Mouse (Mus musculus): ENCODE measurements around the gene Olfr911-ps1. TPM values are rescaled to one million over a fixed set of nuclear protein-coding genes. Genes with fewer than 3 reads are reported as not detected.

The Olfr911-ps1 gene
- total RNA-seq (2021): not detected
- long read RNA-seq, experiment 1: 0 reads
- long read RNA-seq, experiment 2: 0 reads

DNA sequence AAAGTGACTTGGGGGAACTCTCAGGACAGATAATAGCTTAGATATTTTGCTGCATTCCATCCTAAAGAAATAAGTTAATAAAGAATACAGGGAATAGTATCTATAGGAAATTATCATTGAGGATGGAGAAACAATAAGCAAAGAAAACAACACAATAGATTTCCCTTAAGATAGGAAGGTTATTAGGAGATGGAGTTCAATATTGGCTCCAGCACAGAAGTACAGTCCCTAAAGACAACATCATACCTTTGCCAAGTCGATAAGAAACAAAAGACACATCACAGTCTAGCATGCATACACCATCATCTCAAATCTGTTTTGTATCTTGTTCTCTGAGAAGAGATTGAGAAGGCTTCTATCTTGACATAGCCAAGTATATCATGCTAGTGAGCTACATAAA lies at the start of gene Olfr911-ps1:
Gene Olfr911-ps1 (plus strand): TSS at position 301 of the 400 bp plus-strand sequence.
- no peak for DNase-seq

DNA sequence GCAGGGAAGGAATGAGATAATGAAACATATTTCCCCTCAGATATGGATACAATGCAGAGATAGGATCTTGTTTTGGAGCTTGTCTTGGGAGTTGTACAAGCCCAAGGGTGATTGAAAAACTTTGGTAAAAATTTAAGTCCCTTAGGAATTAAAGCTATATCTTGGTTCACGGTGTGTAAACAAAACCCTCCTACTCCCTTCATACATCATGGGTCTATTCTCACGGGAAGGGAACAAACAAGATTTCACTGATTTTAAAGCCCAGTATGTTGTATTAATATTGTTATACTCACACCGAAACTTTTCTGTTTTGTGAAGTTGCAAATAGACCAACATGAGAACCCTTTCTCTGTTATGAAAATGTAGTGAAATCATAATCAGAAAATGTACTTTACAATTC lies 34.6 kb upstream of the Olfr911-ps1 start, which contains the start of gene Olfr906:
Gene Olfr906 (plus strand): TSS at position 301 of the 400 bp plus-strand sequence.
- no peak for DNase-seq

DNA sequence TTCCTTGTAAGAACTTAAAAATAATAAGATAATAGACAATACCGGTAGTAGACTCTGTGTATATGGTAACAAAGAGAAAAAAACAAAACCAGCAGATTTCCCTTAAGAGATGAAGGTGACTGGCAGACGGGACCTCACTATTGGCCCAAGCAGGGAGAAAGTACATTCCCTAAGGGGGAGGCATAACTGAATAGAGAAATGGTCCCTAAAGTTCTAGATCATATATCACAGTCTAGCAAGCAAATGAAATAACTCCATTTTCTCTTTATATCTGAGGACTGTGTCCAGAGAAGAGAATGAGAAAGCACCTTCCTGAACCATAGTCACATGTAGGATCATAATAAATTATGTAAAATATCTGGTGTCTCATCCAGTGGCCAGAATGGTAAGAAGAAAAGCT lies 25.9 kb upstream of the Olfr911-ps1 start, which contains the start of gene Olfr907:
Gene Olfr907 (plus strand): TSS at position 301 of the 400 bp plus-strand sequence.
- DNase-seq: no peak

DNA sequence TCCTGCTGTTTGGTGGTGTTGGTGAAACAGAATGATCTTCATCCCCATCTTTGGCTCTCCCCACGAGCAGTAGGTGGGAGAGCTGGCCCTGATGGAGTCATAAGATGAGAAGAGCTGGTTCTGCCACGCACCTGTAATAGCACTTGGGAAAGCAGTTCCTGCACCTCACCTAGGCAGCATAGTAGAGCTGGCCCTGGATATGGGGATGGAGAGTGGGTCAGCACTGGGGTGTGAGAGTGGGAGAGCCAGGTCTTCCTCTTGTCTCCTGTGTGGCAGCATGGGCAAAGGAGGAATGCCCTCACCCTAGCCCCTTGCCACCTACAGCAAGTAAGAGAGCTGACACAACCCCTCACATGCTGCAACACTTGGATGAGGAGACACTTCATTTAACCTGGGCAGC lies 9.0 kb upstream of the Olfr911-ps1 start:
- no peak for DNase-seq

DNA sequence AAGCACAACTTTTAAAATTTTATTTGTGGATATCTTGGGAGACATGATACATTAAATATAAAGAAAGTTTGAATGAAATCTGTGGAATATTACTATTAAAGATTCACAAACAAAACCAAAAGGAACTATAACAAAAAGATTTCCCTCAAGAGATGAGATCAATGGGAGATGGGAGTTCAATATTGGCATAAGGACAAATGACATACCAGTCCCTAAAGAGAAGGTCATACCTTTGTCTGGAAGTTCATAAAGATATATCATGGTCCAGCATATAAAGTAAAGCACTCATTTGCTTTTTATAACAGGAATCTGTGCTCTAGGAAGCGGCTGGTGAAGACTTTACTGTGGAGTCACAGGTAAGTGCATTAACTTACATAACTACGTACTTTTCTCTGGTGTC lies 16.2 kb downstream of the Olfr911-ps1 start, which contains the start of gene Olfr910:
Gene Olfr910 (plus strand): TSS at position 301 of the 400 bp plus-strand sequence.
- DNase-seq: no peak

Other genes with a start within 250 kb of the Olfr911-ps1 start
- not detected for gene Olfr896-ps1, start 230.5 kb upstream of the Olfr911-ps1 start, total RNA-seq (2021)
- gene Olfr25, start 192.5 kb upstream of the Olfr911-ps1 start, total RNA-seq (2021): not detected
- gene Olfr898, start 173.2 kb upstream of the Olfr911-ps1 start, total RNA-seq (2021): not detected
- not detected for gene Olfr250, start 154.7 kb upstream of the Olfr911-ps1 start, total RNA-seq (2021)
- not detected for gene Olfr251, start 144.5 kb upstream of the Olfr911-ps1 start, total RNA-seq (2021)
- gene Olfr147, start 119.9 kb upstream of the Olfr911-ps1 start, total RNA-seq (2021): not detected
- not detected for gene Olfr901, start 92.1 kb upstream of the Olfr911-ps1 start, total RNA-seq (2021)
- gene Olfr902, start 73.9 kb upstream of the Olfr911-ps1 start, total RNA-seq (2021): not detected
- gene Olfr904, start 58.4 kb upstream of the Olfr911-ps1 start, total RNA-seq (2021): not detected
- gene Olfr905, start 50.5 kb upstream of the Olfr911-ps1 start, total RNA-seq (2021): under 1 TPM in 1 of 2 experiments, not detected in 1; 0.13 TPM
- gene Olfr906, start 34.5 kb upstream of the Olfr911-ps1 start, total RNA-seq (2021): not detected
- not detected for gene Olfr907, start 25.8 kb upstream of the Olfr911-ps1 start, total RNA-seq (2021)
- not detected for gene Olfr910, start 16.3 kb downstream of the Olfr911-ps1 start, total RNA-seq (2021)
- not detected for gene Olfr912, start 58.6 kb downstream of the Olfr911-ps1 start, total RNA-seq (2021)
- gene Olfr913, start 71.2 kb downstream of the Olfr911-ps1 start, total RNA-seq (2021): not detected
- not detected for gene Olfr914, start 83.5 kb downstream of the Olfr911-ps1 start, total RNA-seq (2021)
- gene Olfr916, start 138.3 kb downstream of the Olfr911-ps1 start, total RNA-seq (2021): not detected
- gene Olfr917, start 144.3 kb downstream of the Olfr911-ps1 start, total RNA-seq (2021): not detected
- not detected for gene Olfr918, start 153.0 kb downstream of the Olfr911-ps1 start, total RNA-seq (2021)
- gene Olfr919, start 182.1 kb downstream of the Olfr911-ps1 start, total RNA-seq (2021): not detected
- gene Vwa5a, start 196.7 kb downstream of the Olfr911-ps1 start, total RNA-seq (2021): 10 to 100 TPM; 41.1 to 48.3 TPM
- under 1 TPM; 0.23 to 0.40 TPM for gene Olfr920, start 230.7 kb downstream of the Olfr911-ps1 start, total RNA-seq (2021)

Measured in adrenal gland, postnatal 36 days (tissue).